ENCODE assay signal across 13 mouse cellular contexts in genomic region chr8:83048527-83048926, GRCm38 (mm10).
DNase-seq lines count a peak whose midpoint lies in the region; ATAC-seq and TF ChIP-seq lines count a peak whose summit lies in the region.
"Had no signal": no experiment of that assay in that cellular context is flagged by ENCODE, and none has a peak within 500 bp of the region (broad histone marks: within the 10 kb centered on the region; RNA-seq: fewer than 3 reads in every experiment).

No protein-coding gene starts in this region.

- no peak overlapping the region for H3K4me3 ChIP-seq in intestine, embryonic 15.5 days (replicated peaks)
- H3K4me3 ChIP-seq in intestine, postnatal 0 days (ENCODE audit: low read depth, low read length): no peak overlapping the region
- no peak overlapping the region for H3K4me3 ChIP-seq in midbrain, embryonic 12.5 days
- no peak overlapping the region for H3K4me3 ChIP-seq in midbrain, embryonic 15.5 days
- H3K4me3 ChIP-seq in limb, embryonic 14.5 days (replicated peaks; ENCODE audit: low read length): no peak overlapping the region
- H3K4me3 ChIP-seq: neural tube, embryonic 12.5 days; stomach, embryonic 15.5 days had no signal

- H3K4me1 ChIP-seq in intestine, embryonic 15.5 days (replicated peaks): no peaks in the 10 kb centered on the region
- 0 out of 2 replicates have a peak, but pooled peaks cover 3% of the 10 kb centered on the region for H3K4me1 ChIP-seq in intestine, postnatal 0 days (replicated peaks; ENCODE audit: control insufficient read depth, insufficient read depth, low read length)
- peaks cover 15% of the 10 kb centered on the region for H3K4me1 ChIP-seq in midbrain, embryonic 12.5 days
- peaks cover 13% of the 10 kb centered on the region for H3K4me1 ChIP-seq in midbrain, embryonic 15.5 days
- H3K4me1 ChIP-seq in limb, embryonic 14.5 days (ENCODE audit: control insufficient read depth, insufficient read depth, low read length): peaks cover 24% of the 10 kb centered on the region

- no peak overlapping the region for H3K4me2 ChIP-seq in intestine, embryonic 15.5 days (replicated peaks)
- H3K4me2 ChIP-seq in intestine, postnatal 0 days (replicated peaks; ENCODE audit: low read depth): no peak overlapping the region
- no peak overlapping the region for H3K4me2 ChIP-seq in midbrain, embryonic 12.5 days (replicated peaks)
- no peak overlapping the region for H3K4me2 ChIP-seq in midbrain, embryonic 15.5 days
- no peak overlapping the region; the same call in 1 of the 2 replicates for H3K4me2 ChIP-seq in limb, embryonic 14.5 days (replicated peaks; ENCODE audit: low read depth, low read length, severe bottlenecking)
- H3K4me2 ChIP-seq: neural tube, embryonic 12.5 days; stomach, embryonic 15.5 days had no signal

- no peaks in the 10 kb centered on the region for H3K27me3 ChIP-seq in intestine, embryonic 15.5 days (replicated peaks)
- no peaks in the 10 kb centered on the region for H3K27me3 ChIP-seq in intestine, postnatal 0 days (replicated peaks; ENCODE audit: control insufficient read depth, insufficient read depth, low read length)
- no peaks in the 10 kb centered on the region for H3K27me3 ChIP-seq in midbrain, embryonic 12.5 days
- no peaks in the 10 kb centered on the region for H3K27me3 ChIP-seq in midbrain, embryonic 15.5 days (replicated peaks)
- no peaks in the 10 kb centered on the region for H3K27me3 ChIP-seq in limb, embryonic 14.5 days (ENCODE audit: control insufficient read depth, insufficient read depth, low read length)
- H3K27me3 ChIP-seq: neural tube, embryonic 12.5 days; stomach, embryonic 15.5 days had no signal

- no peak overlapping the region for H3K9ac ChIP-seq in intestine, embryonic 15.5 days
- H3K9ac ChIP-seq in intestine, postnatal 0 days (ENCODE audit: low read depth, low read length): no peak overlapping the region
- H3K9ac ChIP-seq in midbrain, embryonic 12.5 days (replicated peaks): no peak overlapping the region
- H3K9ac ChIP-seq in midbrain, embryonic 15.5 days: no peak overlapping the region
- H3K9ac ChIP-seq in limb, embryonic 14.5 days (ENCODE audit: low read depth, low read length, severe bottlenecking): no peak overlapping the region
- H3K9ac ChIP-seq: neural tube, embryonic 12.5 days; stomach, embryonic 15.5 days had no signal

- H3K36me3 ChIP-seq in intestine, embryonic 15.5 days: no peaks in the 10 kb centered on the region
- no peaks in the 10 kb centered on the region for H3K36me3 ChIP-seq in intestine, postnatal 0 days (ENCODE audit: control insufficient read depth, insufficient read depth)
- H3K36me3 ChIP-seq in midbrain, embryonic 12.5 days: no peaks in the 10 kb centered on the region
- no peaks in the 10 kb centered on the region for H3K36me3 ChIP-seq in midbrain, embryonic 15.5 days (replicated peaks)
- no peaks in the 10 kb centered on the region for H3K36me3 ChIP-seq in limb, embryonic 14.5 days (ENCODE audit: control insufficient read depth, insufficient read depth, low read length)
- H3K36me3 ChIP-seq: neural tube, embryonic 12.5 days; stomach, embryonic 15.5 days had no signal

- ATAC-seq in intestine, embryonic 15.5 days: 0 out of 2 replicates have a peak, but pooled peaks have one; percentile 8
- ATAC-seq in intestine, postnatal 0 days: no peak
- ATAC-seq in midbrain, embryonic 12.5 days (ENCODE audit: low FRiP score, low read depth): no peak
- no peak for ATAC-seq in midbrain, embryonic 15.5 days (replicated peaks)
- no peak for ATAC-seq in limb, embryonic 14.5 days (ENCODE audit: low FRiP score, low read depth)

- no peak for TF ChIP-seq CTCF in intestine, postnatal 0 days (IDR thresholded peaks at IDR 0.05; ENCODE audit: low read depth)

- 0 out of 2 replicates have a peak overlapping the region, but pooled peaks have one; percentile 10 for H3K27ac ChIP-seq in intestine, embryonic 15.5 days
- H3K27ac ChIP-seq in intestine, postnatal 0 days (ENCODE audit: low read depth, low read length): no peak overlapping the region
- peak overlapping the region; percentile 50 for H3K27ac ChIP-seq in midbrain, embryonic 12.5 days (replicated peaks)
- no peak overlapping the region for H3K27ac ChIP-seq in midbrain, embryonic 15.5 days
- H3K27ac ChIP-seq in limb, embryonic 14.5 days (replicated peaks; ENCODE audit: low read depth, low read length): peak overlapping the region; percentile 70
- H3K27ac ChIP-seq: neural tube, embryonic 12.5 days had no signal

- no peak for TF ChIP-seq POLR2A in limb, embryonic 14.5 days (IDR thresholded peaks at IDR 0.05; ENCODE audit: borderline replicate concordance, extremely low read depth, insufficient read depth, insufficient read length)

- no peaks in the 10 kb centered on the region for H3K9me3 ChIP-seq in intestine, embryonic 15.5 days
- H3K9me3 ChIP-seq in intestine, postnatal 0 days (ENCODE audit: control insufficient read depth): no peaks in the 10 kb centered on the region
- H3K9me3 ChIP-seq in midbrain, embryonic 12.5 days: no peaks in the 10 kb centered on the region
- no peaks in the 10 kb centered on the region for H3K9me3 ChIP-seq in midbrain, embryonic 15.5 days
- H3K9me3 ChIP-seq in limb, embryonic 14.5 days (ENCODE audit: control insufficient read depth, low read length): no peaks in the 10 kb centered on the region
- H3K9me3 ChIP-seq: neural tube, embryonic 12.5 days; stomach, embryonic 15.5 days had no signal

- DNase-seq in embryo, embryonic 10.5 days (ENCODE audit: low spot score): peak; percentile 33
- DNase-seq in embryo, embryonic 9.5 days (ENCODE audit: extremely low spot score): no peak
- DNase-seq in limb, embryonic 14.5 days (ENCODE audit: low spot score): no peak
- no peak for DNase-seq in cerebellum, postnatal 4 days (ENCODE audit: low spot score in 2 of 2)
- DNase-seq: cerebellum, adult 2 months; liver; thymus, postnatal 36 days had no signal

- 47% methylated on average over 6 of the region's 6 CpGs for WGBS in intestine, embryonic 15.5 days
- 67% methylated on average over 6 of the region's 6 CpGs for WGBS in intestine, postnatal 0 days
- 74% methylated on average over 6 of the region's 6 CpGs for WGBS in midbrain, embryonic 12.5 days
- 77% methylated on average over 6 of the region's 6 CpGs for WGBS in midbrain, embryonic 15.5 days
- WGBS in limb, embryonic 14.5 days: 42% methylated on average over 6 of the region's 6 CpGs

Comparison
In these comparisons a context has a peak if more than half of its experiments do, and no peak if none do; other contexts are left out.
1. H3K27ac ChIP-seq: peak in intestine, embryonic 15.5 days (single experiment), midbrain, embryonic 12.5 days (single experiment) and limb, embryonic 14.5 days (single experiment); none in intestine, postnatal 0 days (single experiment) and midbrain, embryonic 15.5 days (single experiment).